Mouse (Mus musculus) heart, postnatal 0 days (tissue): ENCODE results near the gene Olfr462.

ENCODE experiments used
- CTCF ChIP-seq: IDR thresholded peaks from 2 replicates; pipeline ENCODE4 v1.5.1; 2016; ENCODE audit warnings: antibody characterized with exemption, control low read depth, low read depth
- EP300 ChIP-seq: IDR thresholded peaks from 2 replicates; pipeline ENCODE4 v1.6.1; 2016; ENCODE audit warnings: antibody characterized with exemption, low read depth

- TF ChIP-seq EP300 (no peak), CTCF (no peak)
Observed at GRCm38 (mm10) chr11:87862805-87863204, 29.3 kb downstream of the Olfr462 start.
